Mouse (Mus musculus) MN1 (cell line): ENCODE results near the gene Ccl24.
A peak's percentile ranks its signal among the peaks of the same experiment; 100 is the strongest.
"Not testable (repeated sequence)": the region's sequence is repeated elsewhere in the genome, so short reads cannot be mapped to it uniquely, and the experiment has no call there.

Source experiments
- DNase-seq: peaks from one replicate; pipeline ENCODE4 v3.0.0-alpha.2; 2016; ENCODE audit warnings: low spot score

Ccl24 gene

DNA sequence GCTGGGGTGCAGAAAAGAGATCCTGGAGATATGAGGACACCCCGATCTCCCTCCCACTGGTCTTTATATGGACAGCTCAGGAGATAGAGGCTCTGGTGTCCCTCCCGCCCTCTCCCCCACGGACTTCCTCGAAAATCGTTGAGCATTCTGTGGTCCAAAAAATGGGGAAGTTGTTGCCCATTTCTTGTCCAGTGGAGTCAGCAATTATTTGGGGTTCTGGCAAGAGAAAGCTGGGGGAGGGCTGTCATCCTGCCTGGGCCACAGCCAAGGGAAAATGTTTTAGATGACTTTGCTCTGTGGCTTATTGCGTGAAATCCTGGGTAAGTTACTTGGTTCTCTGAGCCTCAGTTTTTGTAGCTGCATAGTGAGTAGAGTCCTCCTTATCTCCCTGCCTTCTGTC, at the start of gene Ccl24:
Ccl24 (minus strand) TSS at position 44 of the 400 bp plus-strand sequence.
- DNase-seq = no peak

DNA sequence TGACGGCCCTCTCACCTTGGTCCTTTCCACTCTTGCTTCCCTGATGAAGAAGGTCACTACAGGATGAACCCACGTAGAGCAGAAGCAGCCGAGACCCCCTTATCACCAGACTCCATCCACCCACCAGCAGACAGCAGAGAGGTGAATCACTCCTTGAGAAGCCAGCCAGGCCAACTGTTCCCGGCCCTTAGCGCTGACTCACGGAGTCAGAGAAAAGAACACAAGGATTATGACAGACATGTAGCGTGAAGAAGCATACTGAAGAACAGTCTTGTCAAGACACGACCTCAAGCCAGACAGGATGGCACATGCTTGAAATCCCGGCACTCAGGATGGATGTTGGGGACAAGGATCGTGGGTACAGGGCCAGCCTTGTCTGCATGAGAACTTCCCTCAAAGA, 48.9 kb upstream of the Ccl24 start:
- DNase-seq = peak; percentile 58

GRCm38 (mm10) chr5:135620526-135620925, 47.7 kb upstream of the Ccl24 start:
- no peak for DNase-seq

- DNase-seq = not testable (repeated sequence)
These were observed 46.9 kb upstream of the Ccl24 start for GRCm38 (mm10) chr5:135619741-135620140.

DNA sequence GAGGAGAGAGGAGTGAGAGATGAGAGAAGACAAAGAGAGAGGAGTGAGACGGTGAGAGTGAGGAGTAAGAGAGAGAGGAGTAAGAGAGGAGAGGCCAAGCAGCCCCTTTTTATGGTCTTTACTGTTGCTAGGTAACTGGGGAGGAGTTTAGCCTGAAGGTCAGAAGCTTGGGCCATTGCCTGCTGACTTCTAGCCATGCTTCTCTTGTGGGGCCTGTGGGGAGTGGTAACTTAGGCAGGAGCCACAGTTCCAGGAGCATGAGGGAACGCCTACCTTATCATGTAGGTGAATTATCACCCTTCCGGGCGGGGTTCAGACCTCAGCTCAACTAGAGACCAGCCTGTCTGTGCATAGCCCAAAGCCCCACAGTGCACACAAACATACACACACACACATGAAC, 36.9 kb upstream of the Ccl24 start:
- DNase-seq = no peak

- DNase-seq = no peak
These were observed 34.7 kb upstream of the Ccl24 start for GRCm38 (mm10) chr5:135607581-135607980.

GRCm38 (mm10) chr5:135606717-135607116, 33.9 kb upstream of the Ccl24 start:
- DNase-seq = not testable (repeated sequence)

- not testable (repeated sequence) for DNase-seq
These were observed 31.8 kb upstream of the Ccl24 start for GRCm38 (mm10) chr5:135604643-135605042.

- no peak for DNase-seq
These were observed 17.3 kb upstream of the Ccl24 start for GRCm38 (mm10) chr5:135589996-135590784.

DNA sequence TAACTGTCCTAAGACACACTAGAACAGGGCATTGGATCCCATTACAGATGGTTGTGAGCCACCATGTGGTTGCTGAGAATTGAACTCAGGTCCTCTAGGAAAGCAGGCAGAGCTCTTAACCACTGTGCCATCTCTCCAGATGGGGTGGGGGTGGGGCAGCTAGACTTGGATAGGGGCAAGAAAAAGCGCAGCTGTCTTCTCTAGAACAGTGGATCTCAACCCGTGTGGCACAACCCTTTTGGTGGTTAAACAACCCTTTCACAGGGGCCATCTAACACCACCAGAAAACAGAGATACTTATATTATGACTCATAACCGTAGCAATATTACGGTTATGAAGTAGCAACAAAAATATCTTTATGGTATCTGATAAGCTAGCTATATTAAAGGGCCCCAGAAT, 14.9 kb upstream of the Ccl24 start:
- no peak for DNase-seq

GRCm38 (mm10) chr5:135585691-135586090, 12.8 kb upstream of the Ccl24 start:
- no peak for DNase-seq

- DNase-seq = no peak
These were observed 9.5 kb upstream of the Ccl24 start for GRCm38 (mm10) chr5:135582330-135582729.

- DNase-seq = no peak
These were observed 6.5 kb upstream of the Ccl24 start for GRCm38 (mm10) chr5:135579331-135579751.

GRCm38 (mm10) chr5:135576055-135576454, 3.2 kb upstream of the Ccl24 start:
- DNase-seq = no peak

GRCm38 (mm10) chr5:135568698-135569097, 4.2 kb downstream of the Ccl24 start:
- peak; percentile 42 for DNase-seq

GRCm38 (mm10) chr5:135567556-135568265, 5.1 kb downstream of the Ccl24 start:
- no peak for DNase-seq

DNA sequence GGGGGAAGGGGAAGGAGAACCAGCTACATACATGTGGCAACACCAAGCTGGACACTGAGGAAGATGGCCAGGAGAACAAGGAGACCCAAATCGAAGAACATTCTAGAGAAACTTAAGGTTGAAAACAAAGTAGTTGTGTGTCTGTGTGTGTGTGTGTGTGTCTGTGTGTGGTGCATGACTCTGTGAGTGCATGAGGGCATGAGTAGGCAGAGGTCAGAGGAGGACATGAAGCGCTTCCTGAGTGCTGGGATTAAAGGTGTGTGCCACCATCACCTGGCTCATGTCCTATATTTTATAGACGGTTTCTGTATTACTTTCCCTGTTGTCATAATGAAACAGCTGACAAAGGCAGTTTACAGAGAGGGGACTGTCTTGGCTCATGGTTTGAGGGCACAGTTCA, 9.4 kb downstream of the Ccl24 start, which contains the start of gene Ccl26:
Ccl26 (minus strand) TSS at position 101 of the 400 bp plus-strand sequence.
- no peak for DNase-seq

DNA sequence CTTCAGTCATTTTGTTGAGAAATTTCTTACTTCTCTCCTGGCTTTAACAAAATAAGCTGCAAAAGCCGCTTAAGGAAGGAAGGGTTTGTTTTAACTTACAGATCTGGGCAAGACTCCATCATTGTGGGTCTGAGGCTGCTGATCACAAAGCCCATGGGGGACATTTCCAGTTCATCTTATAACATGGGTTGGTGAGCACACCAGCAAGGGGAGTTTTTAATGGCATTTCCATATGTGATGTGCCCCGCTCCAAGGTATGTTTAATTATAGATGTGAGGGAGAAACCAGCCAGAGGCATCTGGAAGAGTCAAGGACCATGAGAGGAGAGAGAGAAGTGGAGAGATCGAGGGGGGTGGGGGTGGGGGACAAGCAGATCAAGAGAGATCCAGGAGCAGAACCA, 15.2 kb downstream of the Ccl24 start:
- no peak for DNase-seq

- peak; percentile 89 for DNase-seq
These were observed 15.8 kb downstream of the Ccl24 start for GRCm38 (mm10) chr5:135557051-135557450.

GRCm38 (mm10) chr5:135556259-135556658, 16.6 kb downstream of the Ccl24 start:
- DNase-seq = no peak

- DNase-seq = no peak
These were observed 21.3 kb downstream of the Ccl24 start for GRCm38 (mm10) chr5:135551591-135551990.

DNA sequence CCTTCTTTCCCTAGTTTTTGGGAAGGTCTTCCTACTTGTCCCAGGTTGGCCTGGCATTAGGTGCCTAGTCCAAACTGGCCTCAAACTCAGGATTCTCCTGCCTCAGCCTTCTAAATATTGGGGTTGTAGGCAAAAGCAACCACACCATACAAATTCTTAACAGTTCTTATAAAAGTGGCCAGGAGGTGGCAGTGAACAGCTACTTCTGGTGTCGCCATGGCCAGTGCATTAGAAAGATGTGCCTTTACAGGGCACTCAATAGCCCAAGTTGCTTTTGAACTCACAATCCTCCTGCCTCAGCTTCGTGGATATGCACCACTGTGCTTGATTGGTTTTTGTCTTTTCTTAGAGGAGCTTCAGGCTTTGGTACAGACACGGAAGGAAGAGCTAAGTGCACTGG, 21.9 kb downstream of the Ccl24 start:
- DNase-seq = peak; percentile 76

GRCm38 (mm10) chr5:135547990-135548389, 24.9 kb downstream of the Ccl24 start:
- DNase-seq = no peak
